Mouse (Mus musculus) heart, postnatal 4 days (tissue): Measurements from ENCODE around the gene Lyzl6. TPM values are rescaled to one million over a fixed set of nuclear protein-coding genes. Genes with fewer than 3 reads are reported as not detected.

Experiments used
- DNase-seq: peaks from one replicate; pipeline ENCODE4 v3.0.0; 2021
- total RNA-seq, 2 experiments: library from RNA; stranded (reverse); gene quantifications; 2 replicates each; pipeline ENCODE4 v1.2.3; 2021

The Lyzl6 gene
- total RNA-seq, result not detected

- DNase-seq, result no peak
Observed at GRCm38 (mm10) chr11:103638790-103639189, at the start of gene Lyzl6. Gene Lyzl6, minus strand, starts transcription at chr11:103638890.

GRCm38 (mm10) chr11:103686706-103687105, 48.0 kb upstream of the Lyzl6 start:
- DNase-seq, result no peak

- DNase-seq, result peak; percentile 42
Observed at GRCm38 (mm10) chr11:103685261-103685736, 46.6 kb upstream of the Lyzl6 start.

- DNase-seq, result no peak
Observed at GRCm38 (mm10) chr11:103683667-103684334, 45.1 kb upstream of the Lyzl6 start.

- DNase-seq, result peak; percentile 62
Observed at GRCm38 (mm10) chr11:103677042-103677441, 38.4 kb upstream of the Lyzl6 start.

GRCm38 (mm10) chr11:103675556-103675955, 36.9 kb upstream of the Lyzl6 start:
- DNase-seq, result peak; percentile 61

- no peak for DNase-seq
Observed at GRCm38 (mm10) chr11:103666907-103667426, 28.3 kb upstream of the Lyzl6 start.

GRCm38 (mm10) chr11:103666181-103666906, 27.7 kb upstream of the Lyzl6 start:
- peak; percentile 16 for DNase-seq

GRCm38 (mm10) chr11:103665695-103666094, 27.0 kb upstream of the Lyzl6 start:
- DNase-seq, result no peak

- DNase-seq, result no peak
Observed at GRCm38 (mm10) chr11:103663119-103663518, 24.4 kb upstream of the Lyzl6 start.

GRCm38 (mm10) chr11:103662546-103662945, 23.9 kb upstream of the Lyzl6 start:
- DNase-seq, result no peak

GRCm38 (mm10) chr11:103661863-103662262, 23.2 kb upstream of the Lyzl6 start:
- DNase-seq, result no peak

- DNase-seq, result no peak
Observed at GRCm38 (mm10) chr11:103658189-103658588, 19.5 kb upstream of the Lyzl6 start.

- DNase-seq, result peak; percentile 77
Observed at GRCm38 (mm10) chr11:103656520-103656919, 17.8 kb upstream of the Lyzl6 start.

- no peak for DNase-seq
Observed at GRCm38 (mm10) chr11:103653359-103653965, 14.8 kb upstream of the Lyzl6 start.

- no peak for DNase-seq
Observed at GRCm38 (mm10) chr11:103651426-103651825, 12.7 kb upstream of the Lyzl6 start.

- DNase-seq, result no peak
Observed at GRCm38 (mm10) chr11:103649983-103650493, 11.3 kb upstream of the Lyzl6 start.

GRCm38 (mm10) chr11:103649301-103649982, 10.8 kb upstream of the Lyzl6 start, which contains the start of gene Rprml:
Gene Rprml, plus strand, starts transcription at chr11:103649570.
- DNase-seq, result no peak

GRCm38 (mm10) chr11:103648656-103649055, 10.0 kb upstream of the Lyzl6 start:
- no peak for DNase-seq

GRCm38 (mm10) chr11:103647921-103648620, 9.4 kb upstream of the Lyzl6 start:
- no peak for DNase-seq

GRCm38 (mm10) chr11:103646301-103646700, 7.6 kb upstream of the Lyzl6 start:
- no peak for DNase-seq

- no peak for DNase-seq
Observed at GRCm38 (mm10) chr11:103645731-103646130, 7.0 kb upstream of the Lyzl6 start.
